Mouse (Mus musculus) heart, adult 2 months (tissue): ENCODE measurements around the gene Vti1a.

ENCODE experiments used
- CTCF ChIP-seq: fragments of 200-600 bp; IDR thresholded peaks from 2 replicates; pipeline ENCODE4 v1.8.1; 2022; ENCODE audit warnings: antibody characterized with exemption, mild to moderate bottlenecking, moderate library complexity
- EP300 ChIP-seq: fragments of 200-500 bp; IDR thresholded peaks from 2 replicates; pipeline ENCODE4 v1.6.1; 2011; ENCODE audit warnings: low read depth, low read length, control low read depth; ENCODE audit not compliant: insufficient read depth
- POLR2A ChIP-seq: fragments of 200-500 bp; IDR thresholded peaks from 2 replicates; pipeline ENCODE4 v1.6.1; 2011; ENCODE audit warnings: mild to moderate bottlenecking, low read depth, low read length, control low read depth; ENCODE audit not compliant: insufficient read depth

- TF ChIP-seq CTCF (no peak), POLR2A (no peak), EP300 (no peak)
Observed at GRCm38 (mm10) chr19:55401638-55402037, 85.5 kb downstream of the Vti1a start.
